Mouse (Mus musculus) bone marrow, adult 2 months (tissue): ENCODE results near the gene Rnf215. TPM values are rescaled to one million over a fixed set of nuclear protein-coding genes. Genes with fewer than 3 reads are reported as not detected.

Source experiments
- H3K27ac ChIP-seq: fragments of 200-500 bp; 2 replicates; pipeline ENCODE4 v1.5.1; 2012; ENCODE audit warnings: low read depth, mild to moderate bottlenecking, control low read depth, inconsistent platforms, low read length; ENCODE audit not compliant: control insufficient read depth, poor library complexity, insufficient read depth
- H3K4me1 ChIP-seq: fragments of 200-500 bp; 2 replicates; pipeline ENCODE4 v1.6.1; 2011; ENCODE audit warnings: low read length; ENCODE audit not compliant: control insufficient read depth, insufficient read depth
- H3K4me3 ChIP-seq: fragments of 200-500 bp; replicated peaks from 2 replicates; pipeline ENCODE3; 2011; ENCODE audit warnings: mild to moderate bottlenecking, low read depth, low read length, control low read depth; ENCODE audit not compliant: control insufficient read depth
- CTCF ChIP-seq: fragments of 200-500 bp; IDR thresholded peaks from 2 replicates; pipeline ENCODE4 v1.5.1; 2011; ENCODE audit warnings: low read length, control low read depth; ENCODE audit not compliant: control insufficient read depth, insufficient read depth
- POLR2A ChIP-seq: fragments of 200-500 bp; IDR thresholded peaks from 2 replicates; pipeline ENCODE4 v1.6.1; 2011; ENCODE audit warnings: low read depth, mild to moderate bottlenecking, control low read depth, low read length, borderline replicate concordance; ENCODE audit not compliant: control insufficient read depth
- WGBS: fragments of 180-500 bp; shearing (Covaris S2); methylation state at CpG from one replicate; pipeline ENCODE4 v1.1.7; 2018; 5-methylcytosine and 5-hydroxymethylcytosine counted together
- polyA plus RNA-seq: library from polyadenylated mRNA; stranded (reverse); fragments of >200 nt; gene quantifications from 2 replicates; pipeline ENCODE4 v1.2.4, GENCODE M21; 2011; ENCODE audit warnings: low replicate concordance; ENCODE audit not compliant: missing spikeins, insufficient read depth, insufficient read length

The Rnf215 gene
- polyA plus RNA-seq, 1 experiment = 10.5 TPM

DNA sequence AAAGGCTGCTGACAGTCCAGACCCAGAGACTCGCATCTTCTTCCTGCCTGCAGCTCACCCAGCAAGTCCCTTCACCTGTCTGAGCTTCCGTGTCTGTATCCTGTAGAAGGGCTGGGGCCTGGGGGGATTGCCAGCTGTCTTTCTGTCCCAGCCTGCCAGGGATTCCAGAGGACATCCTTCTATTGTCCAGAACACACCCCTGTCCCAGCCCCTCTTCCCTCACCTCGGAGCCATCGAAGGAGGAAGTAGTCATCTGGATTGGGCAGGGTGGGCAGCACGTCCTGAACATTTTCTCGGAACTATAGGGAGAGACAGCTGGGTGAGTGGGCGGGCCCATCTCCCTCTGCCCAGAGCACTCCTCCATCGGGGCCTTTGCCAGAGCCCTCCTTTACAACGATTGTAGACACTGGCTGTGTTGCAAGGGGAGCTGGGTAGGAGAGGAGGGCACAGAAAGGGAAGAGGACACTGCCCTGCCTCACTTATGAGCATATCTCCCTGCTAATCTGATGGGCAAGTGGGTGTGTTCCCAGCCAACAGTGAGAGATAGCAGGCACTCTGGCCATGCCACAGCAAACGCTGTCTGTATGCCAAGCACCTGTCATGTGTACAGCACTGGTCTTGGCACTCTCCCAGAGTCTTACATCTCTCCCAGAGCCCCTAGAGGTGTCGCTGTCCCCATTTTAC is 18.4 kb upstream of the Rnf215 start:
- no peak for TF ChIP-seq POLR2A
- no peak for TF ChIP-seq CTCF
- 37% methylated on average over 11 of the region's 11 CpGs for WGBS
- Histone ChIP-seq H3K4me1 (peaks cover 1% of the 10 kb centered on the region; the same call in 1 of the 2 replicates), H3K4me3 (peak overlapping the region; percentile 48), H3K27ac (peak overlapping the region; percentile 71)

DNA sequence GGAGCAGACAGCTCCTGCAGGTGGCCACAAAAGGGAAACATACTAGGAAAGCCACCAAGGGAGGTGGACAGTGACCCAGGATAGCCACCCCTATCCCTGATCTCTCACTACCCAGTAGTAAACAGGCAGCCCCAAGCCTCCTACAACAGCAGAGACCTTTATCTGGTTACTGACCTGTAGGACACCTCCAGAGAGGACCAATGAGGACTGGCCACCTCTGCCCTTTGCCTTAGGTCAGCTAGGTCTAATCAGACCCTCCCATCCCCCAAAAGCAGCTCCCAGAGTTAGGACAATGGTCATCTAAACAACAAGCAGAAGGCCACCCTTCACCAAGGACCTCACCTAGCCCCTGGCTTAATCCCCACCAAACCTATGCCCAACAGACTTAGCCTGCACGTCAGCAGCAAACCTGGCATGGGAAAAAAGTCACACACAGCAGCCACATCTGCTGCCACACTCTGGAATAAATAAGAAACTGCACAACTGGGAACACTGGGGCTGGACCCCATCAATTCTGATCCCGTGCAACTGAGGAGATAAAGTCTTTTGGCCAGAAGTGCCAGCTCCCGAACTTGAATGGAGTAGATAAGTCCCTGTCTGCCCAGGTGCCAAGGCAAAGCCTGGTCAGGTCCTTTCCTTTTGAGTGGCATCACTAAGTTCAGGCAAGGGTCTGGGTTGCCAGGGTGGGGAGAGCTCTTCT is 17.5 kb upstream of the Rnf215 start:
- TF ChIP-seq CTCF (no peak), POLR2A (no peak)
- H3K4me1 ChIP-seq = peaks cover 1% of the 10 kb centered on the region; the same call in 1 of the 2 replicates
- WGBS = 7% methylated on average over 3 of the region's 3 CpGs
- peak overlapping the region; percentile 71 for H3K27ac ChIP-seq
- H3K4me3 ChIP-seq = peak overlapping the region; percentile 72

DNA sequence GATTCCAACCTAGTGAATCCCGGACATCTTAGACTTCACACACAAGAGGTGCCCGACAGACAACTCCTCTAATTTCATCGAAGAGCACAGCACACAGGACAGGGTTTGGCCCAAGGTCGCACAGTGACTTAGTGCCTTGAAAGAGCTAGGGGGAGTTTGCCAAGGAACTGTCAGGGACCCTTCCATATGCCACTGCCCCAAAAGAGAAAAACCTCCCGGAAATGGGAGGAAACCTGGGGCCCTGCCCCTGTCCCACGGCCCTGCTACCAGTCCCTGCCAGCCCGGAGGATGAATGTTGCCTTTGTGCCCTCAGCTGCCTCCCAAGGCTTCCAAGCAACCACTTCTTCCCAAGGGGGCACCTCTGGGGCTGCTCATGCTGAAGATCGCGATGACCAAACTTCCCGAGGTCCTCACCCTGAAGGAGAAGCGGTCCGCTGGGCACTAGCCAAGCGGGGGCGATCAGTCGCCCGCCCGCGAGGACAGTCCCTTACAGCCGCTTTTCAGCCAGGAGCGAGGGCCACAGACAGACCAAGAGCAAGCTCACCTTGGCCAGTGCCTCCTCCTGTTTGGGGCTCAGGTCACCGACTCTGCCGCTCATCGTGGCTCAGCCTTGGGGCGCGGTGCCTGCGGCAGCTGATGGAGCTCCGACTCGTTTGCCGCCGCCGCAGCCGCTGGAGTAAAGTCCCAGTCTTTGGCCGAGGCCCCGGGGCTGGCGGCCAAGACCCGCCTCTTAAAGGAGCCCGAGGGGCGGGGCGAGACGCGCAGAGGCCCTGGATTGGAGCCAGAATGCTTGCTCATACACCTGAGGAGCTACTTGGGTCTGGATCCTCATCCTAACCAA is 16.7 kb upstream of the Rnf215 start:
- TF ChIP-seq CTCF = no peak
- peak; percentile 67; the same call in 1 of the 2 replicates for TF ChIP-seq POLR2A
- Histone ChIP-seq H3K4me3 (peak overlapping the region; percentile 72), H3K27ac (peak overlapping the region; percentile 71), H3K4me1 (peaks cover 1% of the 10 kb centered on the region; the same call in 1 of the 2 replicates)
- 2% methylated on average over 41 of the region's 41 CpGs for WGBS

DNA sequence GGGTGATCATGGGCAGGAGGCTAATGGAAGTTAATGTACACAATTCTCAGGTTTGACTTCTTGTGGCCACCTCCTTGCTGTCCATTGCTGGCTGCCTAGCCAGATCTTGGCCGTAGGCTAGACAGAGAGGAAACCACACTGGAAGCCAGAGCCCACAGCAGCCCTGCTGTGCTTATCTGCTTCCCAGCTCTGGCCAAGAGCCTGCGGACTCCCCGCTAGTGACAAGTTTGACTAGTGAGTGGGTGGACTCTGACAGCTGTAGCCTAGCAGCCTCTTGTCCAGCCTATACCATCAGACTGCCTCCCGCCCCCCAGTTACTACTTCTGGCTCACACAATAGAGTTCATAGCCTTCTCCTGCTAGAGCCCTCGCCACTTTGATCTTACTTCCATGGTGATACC is 15.4 kb upstream of the Rnf215 start:
- Histone ChIP-seq H3K4me1 (peaks cover 4% of the 10 kb centered on the region), H3K27ac (no peak overlapping the region), H3K4me3 (no peak overlapping the region)
- TF ChIP-seq POLR2A (no peak), CTCF (no peak)
- 13% methylated on average over 5 of the region's 5 CpGs for whole genome bisulfite sequencing

DNA sequence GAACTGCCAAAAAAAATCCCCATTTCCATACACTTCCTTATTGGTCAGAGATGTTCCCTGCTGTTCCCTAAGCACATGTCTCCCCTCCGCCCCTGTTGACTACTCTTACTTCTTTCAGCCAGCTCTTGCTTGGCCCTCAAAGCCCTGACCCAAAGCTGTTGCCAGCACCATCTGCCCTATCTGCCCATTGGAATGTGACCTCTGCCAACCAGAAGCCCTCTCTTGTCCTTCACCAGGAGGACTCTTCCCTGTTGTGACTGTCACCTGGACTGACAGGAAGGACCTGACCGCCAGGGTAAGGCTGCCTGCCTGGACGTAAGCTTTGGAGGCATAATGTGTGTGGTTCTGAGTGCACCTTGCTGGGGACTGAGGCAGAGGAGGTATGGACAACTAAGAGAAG is 13.3 kb upstream of the Rnf215 start:
- WGBS = 89% methylated on average over 3 of the region's 3 CpGs
- no peak overlapping the region for H3K4me3 ChIP-seq
- peaks cover 4% of the 10 kb centered on the region for H3K4me1 ChIP-seq
- no peak overlapping the region for H3K27ac ChIP-seq
- TF ChIP-seq POLR2A = no peak
- TF ChIP-seq CTCF = no peak

DNA sequence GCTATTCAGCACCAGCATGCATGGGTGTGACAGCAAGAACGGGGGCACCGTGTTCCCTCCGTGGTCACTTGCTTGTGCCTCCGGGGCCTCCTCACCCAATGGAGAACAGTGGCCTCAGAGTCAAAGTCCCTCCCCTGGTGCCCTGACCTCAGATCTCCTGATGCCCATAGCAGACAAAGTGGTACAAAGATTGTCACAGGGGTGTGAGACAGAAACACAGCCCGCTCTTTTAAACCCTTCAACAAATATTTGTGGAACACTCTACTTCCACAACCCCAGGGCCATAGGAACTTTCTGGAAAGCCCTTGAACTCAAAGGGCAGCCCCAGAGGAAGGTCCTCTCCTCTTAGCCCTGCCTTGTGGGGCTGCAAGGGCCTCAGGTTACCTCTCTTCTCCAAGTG is 12.8 kb upstream of the Rnf215 start:
- Histone ChIP-seq H3K4me1 (peaks cover 2% of the 10 kb centered on the region), H3K27ac (no peak overlapping the region), H3K4me3 (no peak overlapping the region)
- TF ChIP-seq POLR2A (no peak), CTCF (no peak)
- WGBS = 83% methylated on average over 5 of the region's 5 CpGs

DNA sequence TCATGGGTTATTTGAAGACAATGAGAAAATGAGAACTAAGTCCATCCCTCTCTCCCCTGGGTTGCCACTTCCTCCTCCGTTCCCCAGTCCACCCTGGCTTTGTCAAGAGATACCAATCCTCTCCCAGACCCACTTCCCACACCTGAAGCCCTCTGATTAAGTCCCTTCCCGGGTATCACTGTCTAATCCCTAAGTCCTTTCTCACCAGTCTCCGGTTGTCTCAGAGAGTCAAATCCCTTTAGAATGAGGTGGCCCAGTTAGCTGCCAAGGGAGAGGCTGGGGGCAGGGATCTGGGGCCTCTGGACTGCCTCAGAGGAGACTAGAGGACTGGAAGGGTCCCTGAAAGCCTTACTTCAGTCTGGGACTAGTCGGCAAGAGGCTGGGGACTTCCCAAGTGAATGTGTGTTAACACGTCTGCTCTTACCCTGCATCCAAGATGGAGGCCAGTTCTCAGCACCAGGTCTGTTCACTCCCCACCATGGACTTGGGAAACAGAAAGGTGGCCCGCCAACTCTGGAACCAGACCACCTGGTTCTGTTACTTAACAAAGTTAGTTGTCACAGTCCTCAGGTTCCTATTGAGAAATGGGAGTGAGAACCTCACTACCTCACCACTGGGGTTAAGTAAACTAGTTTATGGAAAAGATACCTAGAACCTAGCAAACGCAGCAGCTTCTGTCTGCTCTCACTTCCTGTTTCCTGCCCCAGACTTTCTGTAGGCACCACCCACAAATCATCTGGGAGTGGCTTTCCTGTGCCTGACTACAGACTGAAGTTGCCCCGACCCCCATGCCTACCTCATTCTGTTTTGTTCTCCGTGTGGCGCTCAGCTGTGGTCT is 12.0 kb upstream of the Rnf215 start, which contains the start of gene Sec14l2:
Gene Sec14l2, minus strand, starts transcription at position 674 of the 838 bp plus-strand sequence.
- H3K4me3 ChIP-seq = no peak within 1 kb of the TSS
- WGBS = 44% methylated on average over 10 of the region's 10 CpGs
- H3K4me1 ChIP-seq = peaks cover 2% of the 10 kb centered on the region
- 0 out of 2 replicates have a peak within 1 kb of the TSS, but pooled peaks have one; percentile 2 for H3K27ac ChIP-seq
- TF ChIP-seq CTCF = no peak
- no peak for TF ChIP-seq POLR2A

DNA sequence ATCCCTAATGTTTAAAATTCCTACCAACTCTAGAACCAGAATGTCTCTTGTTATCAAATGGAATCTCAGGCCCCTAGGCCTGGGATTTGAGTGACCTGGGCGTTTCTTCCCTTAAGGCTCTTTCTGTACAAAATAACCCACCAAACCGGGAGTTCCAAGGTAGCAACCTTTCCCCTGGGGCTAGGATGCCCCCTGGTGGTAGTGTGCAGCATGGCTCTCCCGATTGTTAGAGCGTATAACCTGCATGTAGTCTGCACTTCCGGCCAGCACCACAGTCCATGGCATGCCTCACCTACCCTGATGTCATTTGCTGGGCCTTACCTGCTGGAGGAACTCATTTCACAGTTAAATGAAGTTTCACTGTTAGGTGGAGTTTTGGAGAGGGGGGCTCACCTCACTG is 11.1 kb upstream of the Rnf215 start:
- TF ChIP-seq POLR2A = no peak
- TF ChIP-seq CTCF = peak; percentile 82
- WGBS = 58% methylated on average over 5 of the region's 5 CpGs
- no peak overlapping the region for H3K4me3 ChIP-seq
- H3K4me1 ChIP-seq = peaks cover 2% of the 10 kb centered on the region
- no peak overlapping the region for H3K27ac ChIP-seq
